ENCODE assay signal across 8 mouse cellular contexts in genomic region chr15:81523169-81523871, GRCm38 (mm10). TPM values are rescaled to one million over a fixed set of nuclear protein-coding genes. Genes with fewer than 3 reads are reported as not detected.
A peak's percentile ranks its signal among the peaks of the same experiment; 100 is the strongest.
DNase-seq lines count a peak whose midpoint lies in the region; ATAC-seq and TF ChIP-seq lines count a peak whose summit lies in the region.

No protein-coding gene starts in this region.

- no peaks in the 10 kb centered on the region for H3K9me3 ChIP-seq in CH12.LX (replicated peaks; ENCODE audit: low read length)
- no peaks in the 10 kb centered on the region for H3K9me3 ChIP-seq in forebrain, embryonic 12.5 days
- no peaks in the 10 kb centered on the region for H3K9me3 ChIP-seq in liver, postnatal 0 days (ENCODE audit: low read length)
- H3K9me3 ChIP-seq in neural tube, embryonic 14.5 days (ENCODE audit: control insufficient read depth, low read length) = no peaks in the 10 kb centered on the region

- peak overlapping the region; percentile 68 for H3K4me2 ChIP-seq in CH12.LX (ENCODE audit: insufficient read depth, low read depth, poor library complexity, severe bottlenecking)
- H3K4me2 ChIP-seq in forebrain, embryonic 12.5 days = peak overlapping the region; percentile 92
- H3K4me2 ChIP-seq in liver, postnatal 0 days (ENCODE audit: low read depth, low read length) = peak overlapping the region; percentile 85
- H3K4me2 ChIP-seq in neural tube, embryonic 14.5 days (ENCODE audit: low read depth, low read length) = peak overlapping the region; percentile 71

- dilution Hi-C loops in CH12.LX (cut with MboI; ENCODE audit: extremely low pct_ligation_motif_present, extremely low pct_unique_long_range_greater_than_20kb, low sequenced_read_pairs) = no loop called here

- WGBS in forebrain, embryonic 12.5 days = under 1% methylated on average over 41 of the region's 41 CpGs
- WGBS in large intestine, adult 2 months = under 1% methylated on average over 41 of the region's 41 CpGs
- WGBS in liver, postnatal 0 days (ENCODE audit: insufficient replicate concordance) = under 1% methylated on average over 40 of the region's 41 CpGs
- WGBS in neural tube, embryonic 14.5 days = under 1% methylated on average over 41 of the region's 41 CpGs

- peak; percentile 97 for ATAC-seq in forebrain, embryonic 12.5 days (ENCODE audit: low FRiP score)
- peak; percentile 87 for ATAC-seq in liver, postnatal 0 days
- ATAC-seq in neural tube, embryonic 14.5 days (ENCODE audit: low read depth) = peak; percentile 95

- no peaks in the 10 kb centered on the region for H3K79me2 ChIP-seq in CH12.LX (replicated peaks; ENCODE audit: control insufficient read depth, extremely low read depth, insufficient read depth, poor library complexity, severe bottlenecking)

- no peaks in the 10 kb centered on the region for H3K36me3 ChIP-seq in CH12.LX (replicated peaks in 1 of 2; ENCODE audit: control insufficient read depth in 1 of 2, insufficient read depth in 1 of 2, low read length in 1 of 2)
- H3K36me3 ChIP-seq in forebrain, embryonic 12.5 days (replicated peaks) = no peaks in the 10 kb centered on the region
- H3K36me3 ChIP-seq in liver, postnatal 0 days (replicated peaks; ENCODE audit: insufficient read depth, low read length) = no peaks in the 10 kb centered on the region
- H3K36me3 ChIP-seq in neural tube, embryonic 14.5 days (ENCODE audit: control insufficient read depth, insufficient read depth, low read length) = no peaks in the 10 kb centered on the region

- no peak for TF ChIP-seq CTCF in CH12.LX (conservative IDR thresholded peaks at IDR 0.05 in 1 of 2, IDR thresholded peaks at IDR 0.05 in 1 of 2; ENCODE audit: low read depth in 2 of 2, low read length in 2 of 2)
- TF ChIP-seq CTCF in liver, postnatal 0 days (IDR thresholded peaks at IDR 0.05; ENCODE audit: low read depth) = no peak

- peaks cover 0 to 14% of the 10 kb centered on the region in 2 experiments; a peak in 2 of 4 replicates for H3K4me1 ChIP-seq in CH12.LX (ENCODE audit: control insufficient read depth in 1 of 2, insufficient read depth in 2 of 2)
- peaks cover 7% of the 10 kb centered on the region for H3K4me1 ChIP-seq in forebrain, embryonic 12.5 days
- H3K4me1 ChIP-seq in liver, postnatal 0 days (ENCODE audit: insufficient read depth) = 0 out of 2 replicates have a peak, but pooled peaks cover 2% of the 10 kb centered on the region
- no peaks in the 10 kb centered on the region for H3K4me1 ChIP-seq in neural tube, embryonic 14.5 days (ENCODE audit: control insufficient read depth, insufficient read depth, low read length)

- peak overlapping the region; percentile 66 to 75 (median 66) for H3K4me3 ChIP-seq in CH12.LX (replicated peaks in 1 of 3; ENCODE audit: low read depth in 2 of 3, low read length in 2 of 3, poor library complexity in 1 of 3)
- H3K4me3 ChIP-seq in forebrain, embryonic 12.5 days (replicated peaks) = peak overlapping the region; percentile 60
- peak overlapping the region; percentile 55 for H3K4me3 ChIP-seq in liver, postnatal 0 days (ENCODE audit: low read depth, low read length)
- peak overlapping the region; percentile 54 for H3K4me3 ChIP-seq in neural tube, embryonic 14.5 days (ENCODE audit: low read depth, low read length)

- H3K27me3 ChIP-seq in CH12.LX (replicated peaks) = no peaks in the 10 kb centered on the region
- H3K27me3 ChIP-seq in forebrain, embryonic 12.5 days = peaks cover 14% of the 10 kb centered on the region; the same call in 1 of the 2 replicates
- H3K27me3 ChIP-seq in liver, postnatal 0 days (ENCODE audit: insufficient read depth, low read length) = no peaks in the 10 kb centered on the region
- H3K27me3 ChIP-seq in neural tube, embryonic 14.5 days (ENCODE audit: control insufficient read depth, insufficient read depth, low read length) = 0 out of 2 replicates have a peak, but pooled peaks cover 2% of the 10 kb centered on the region

- no peak for TF ChIP-seq RAD21 in CH12.LX (IDR thresholded peaks at IDR 0.05; ENCODE audit: low read depth, low read length)

- no peak; the same call in 1 of the 2 replicates for TF ChIP-seq EP300 in CH12.LX (IDR thresholded peaks at IDR 0.05; ENCODE audit: low read length)
- peak; percentile 73 for TF ChIP-seq EP300 in liver, postnatal 0 days (IDR thresholded peaks at IDR 0.05; ENCODE audit: low read depth)

- peak overlapping the region; percentile 89 for H3K27ac ChIP-seq in CH12.LX (ENCODE audit: insufficient read depth, low read depth)
- H3K27ac ChIP-seq in forebrain, embryonic 12.5 days = peak overlapping the region; percentile 81
- peak overlapping the region; percentile 94 for H3K27ac ChIP-seq in liver, postnatal 0 days (ENCODE audit: low read depth)
- H3K27ac ChIP-seq in neural tube, embryonic 14.5 days (ENCODE audit: low read depth, low read length) = peak overlapping the region; percentile 75

- TF ChIP-seq POLR2A in CH12.LX (IDR thresholded peaks at IDR 0.05; ENCODE audit: low read depth, low read length) = peak; percentile 81

- DNase-seq in CH12.LX (ENCODE audit: extremely low read depth) = peak; percentile 82
- DNase-seq in c-Kit-positive CD71-positive TER-119-negative erythroid progenitor cells, embryonic 14.5 days (ENCODE audit: low read depth) = peak; percentile 86
- DNase-seq in heart, postnatal 10 days = peak; percentile 95 to 97
- peak; percentile 91 for DNase-seq in large intestine, adult 2 months (ENCODE audit: low read depth, low spot score)
- peak; percentile 98 for DNase-seq in liver, postnatal 0 days
- peak; percentile 99 for DNase-seq in testis, postnatal 10 days (ENCODE audit: low spot score)

- peak overlapping the region; percentile 82 for H3K9ac ChIP-seq in CH12.LX (ENCODE audit: insufficient read depth, low read depth)
- peak overlapping the region; percentile 63 for H3K9ac ChIP-seq in forebrain, embryonic 12.5 days
- peak overlapping the region; percentile 67 for H3K9ac ChIP-seq in liver, postnatal 0 days (replicated peaks)
- H3K9ac ChIP-seq in neural tube, embryonic 14.5 days (replicated peaks; ENCODE audit: low read depth, low read length) = peak overlapping the region; percentile 69

- in situ Hi-C loops in CH12.LX (cut with MboI; ENCODE audit: low pct_ligation_motif_present, low pct_unique_long_range_greater_than_20kb, low sequenced_read_pairs) = no loop called here

- intact Hi-C loops in heart, postnatal 10 days (cut with DNase I) = loop anchor here (1.0 kb wide), 1 partner anchor 62 kb away; the partner anchor contains the start of gene Ep300

TF ChIP-seq in CH12.LX, 34 proteins besides CTCF, POLR2A, EP300 and RAD21 (continues in another document):
- TF ChIP-seq CHD1 (IDR thresholded peaks at IDR 0.05; ENCODE audit: low read depth, low read length) (no peak), BHLHE40 (IDR thresholded peaks at IDR 0.05; ENCODE audit: low read depth, low read length) (peak; percentile 100), E2F4 (IDR thresholded peaks at IDR 0.05; ENCODE audit: insufficient replicate concordance, low read depth, low read length) (no peak), SMC3 (IDR thresholded peaks at IDR 0.05; ENCODE audit: low read depth, low read length) (no peak), MAFK (IDR thresholded peaks at IDR 0.05; ENCODE audit: insufficient replicate concordance, low read length) (no peak), MEF2A (IDR thresholded peaks at IDR 0.05; ENCODE audit: borderline replicate concordance, low read depth, low read length) (peak; percentile 77; the same call in 1 of the 2 replicates), CHD2 (IDR thresholded peaks at IDR 0.05; ENCODE audit: low read length) (peak; percentile 83), ZNF384 (IDR thresholded peaks at IDR 0.05; ENCODE audit: low read depth, low read length) (no peak), ETS1 (conservative IDR thresholded peaks at IDR 0.05; ENCODE audit: low read depth, low read length) (peak; percentile 91), RCOR1 (conservative IDR thresholded peaks at IDR 0.05; ENCODE audit: low read depth, low read length) (peak; percentile 93), MAX (IDR thresholded peaks at IDR 0.05; ENCODE audit: low read length) (peak; percentile 96), UBTF (IDR thresholded peaks at IDR 0.05; ENCODE audit: low read depth, low read length) (no peak), JUN (IDR thresholded peaks at IDR 0.05; ENCODE audit: insufficient read depth, low read depth, low read length) (no peak), JUND (conservative IDR thresholded peaks at IDR 0.05; ENCODE audit: low read depth, low read length) (no peak), TCF12 (IDR thresholded peaks at IDR 0.05; ENCODE audit: low read depth, low read length) (peak; percentile 92), IRF4 (IDR thresholded peaks at IDR 0.05; ENCODE audit: low read depth, low read length) (peak; percentile 85), ZKSCAN1 (IDR thresholded peaks at IDR 0.05; ENCODE audit: borderline replicate concordance, low read depth, low read length) (no peak), ZC3H11A (IDR thresholded peaks at IDR 0.05; ENCODE audit: low read depth, low read length) (no peak), ELF1 (IDR thresholded peaks at IDR 0.05; ENCODE audit: low read depth, low read length) (peak; percentile 41; the same call in 1 of the 2 replicates), HCFC1 (IDR thresholded peaks at IDR 0.05; ENCODE audit: low read depth, low read length) (no peak), NELFE (IDR thresholded peaks at IDR 0.05; ENCODE audit: low read depth, low read length) (peak; percentile 44; the same call in 1 of the 2 replicates), PAX5 (IDR thresholded peaks at IDR 0.05; ENCODE audit: low read length) (no peak), TBP (conservative IDR thresholded peaks at IDR 0.05; ENCODE audit: low read depth, low read length) (0 out of 2 replicates have a peak, but pooled peaks have one; percentile 5), USF1 (IDR thresholded peaks at IDR 0.05; ENCODE audit: low read depth, low read length) (peak; percentile 96), SIN3A (IDR thresholded peaks at IDR 0.05; ENCODE audit: low read length) (peak; percentile 35; the same call in 1 of the 2 replicates), NRF1 (IDR thresholded peaks at IDR 0.05; ENCODE audit: low read depth, low read length) (peak; percentile 85), MXI1 (IDR thresholded peaks at IDR 0.05; ENCODE audit: low read depth, low read length) (peak; percentile 89), USF2 (conservative IDR thresholded peaks at IDR 0.05; ENCODE audit: low read depth, low read length) (peak; percentile 89)

RNA-seq across cellular contexts. Expression of gene Rbx1, which starts 57.2 kb away (rescaled TPM):
- total RNA-seq in CH12.LX (2012; rRNA removed) (238 and 249 TPM in 2 replicates), CH12.LX (2014; rRNA removed) (177 and 178 TPM in 2 replicates)
- 151 and 184 TPM in 2 replicates for polyA plus RNA-seq in CH12.LX (2012; ENCODE audit: insufficient read length, low read depth)
- polyA plus RNA-seq in forebrain, embryonic 12.5 days (2016; fragmentation: Nextera tagmentation; extraction: Ambion mirVana) = 559 and 579 TPM in 2 replicates
- total RNA-seq in heart, postnatal 10 days (2021) = 100 to 1,000 TPM; 145 to 164 TPM
- 52.3 and 56.4 TPM in 2 replicates for polyA plus RNA-seq in large intestine, adult 2 months (2012; rRNA removed)
- 234 and 241 TPM in 2 replicates for polyA plus RNA-seq in liver, postnatal 0 days (2015; fragmentation: Nextera tagmentation; extraction: Ambion mirVana)
- 454 and 456 TPM in 2 replicates for polyA plus RNA-seq in neural tube, embryonic 14.5 days (2014; fragmentation: Nextera tagmentation; extraction: Ambion mirVana)

Comparison
In these comparisons a context has a peak if more than half of its experiments do, and no peak if none do; other contexts are left out.
1. Peak in every context shown above with its lines: DNase-seq, ATAC-seq, H3K4me3 ChIP-seq and H3K27ac ChIP-seq.